Mouse (Mus musculus) midbrain, embryonic 14.5 days (tissue): ENCODE measurements at regions not wholly inside any gene's neighbourhood (a gene's known extent, or its start where the extent isn't known, plus 50 kb on each side); places are given as distances from the start of the nearest gene placed in this dataset.
"Not testable (repeated sequence)": the region's sequence is repeated elsewhere in the genome, so short reads cannot be mapped to it uniquely, and the experiment has no call there.

Experiments
- ATAC-seq: fragments of 200-750 bp; cut with Nextera tagmentation; 2 replicates; pipeline ENCODE4 v1.8.0; 2017; ENCODE audit warnings: moderate number of reproducible peaks, moderate library complexity; ENCODE audit not compliant: low FRiP score, low TSS enrichment
- DNase-seq: peaks from one replicate; pipeline ENCODE4 v3.0.0-alpha.2; 2015
- H3K27ac ChIP-seq: fragments of 300-500 bp; sonication (generic); replicated peaks from 2 replicates; pipeline ENCODE4 v1.5.1; 2014; ENCODE audit warnings: mild to moderate bottlenecking, low read depth, low read length, moderate library complexity
- H3K27me3 ChIP-seq: fragments of 300-500 bp; sonication (generic); 2 replicates; pipeline ENCODE4 v1.6.1; 2014; ENCODE audit warnings: low read length, control low read depth, mixed read lengths; ENCODE audit not compliant: control insufficient read depth, insufficient read depth
- H3K36me3 ChIP-seq: fragments of 300-500 bp; sonication (generic); 2 replicates; pipeline ENCODE4 v1.6.1; 2014; ENCODE audit warnings: low read length, control low read depth; ENCODE audit not compliant: control insufficient read depth, insufficient read depth
- H3K4me1 ChIP-seq: fragments of 300-500 bp; sonication (generic); 2 replicates; pipeline ENCODE4 v1.6.1; 2014; ENCODE audit warnings: mild to moderate bottlenecking, antibody characterized with exemption, low read length, control low read depth; ENCODE audit not compliant: control insufficient read depth, insufficient read depth
- H3K4me2 ChIP-seq: fragments of 300-500 bp; sonication (generic); 2 replicates; pipeline ENCODE4 v1.6.1; 2014; ENCODE audit warnings: mild to moderate bottlenecking, low read length, moderate library complexity
- H3K4me3 ChIP-seq: fragments of 300-500 bp; sonication (generic); replicated peaks from 2 replicates; pipeline ENCODE4 v1.5.1; 2014; ENCODE audit warnings: low read depth, low read length
- H3K9ac ChIP-seq: fragments of 300-500 bp; sonication (generic); replicated peaks from 2 replicates; pipeline ENCODE4 v1.6.1; 2014; ENCODE audit warnings: mild to moderate bottlenecking, low read length, moderate library complexity
- H3K9me3 ChIP-seq: fragments of 300-500 bp; sonication (generic); 2 replicates; pipeline ENCODE4 v1.6.1; 2016; ENCODE audit warnings: low read length, control low read depth, mixed read lengths; ENCODE audit not compliant: control insufficient read depth
- WGBS: fragments of 180-500 bp; shearing (Covaris S2); extraction: QIAGEN DNeasy Blood & Tissue Kit; methylation state at CpG from one replicate; pipeline ENCODE4 v1.1.7; 2014; 5-methylcytosine and 5-hydroxymethylcytosine counted together

GRCm38 (mm10) chr3:46771805-46772204 is 323.8 kb upstream of the Pabpc4l start:
- Histone ChIP-seq H3K27me3 (no peaks in the 10 kb centered on the region), H3K27ac (no peak overlapping the region), H3K4me1 (no peaks in the 10 kb centered on the region), H3K9me3 (no peaks in the 10 kb centered on the region), H3K36me3 (no peaks in the 10 kb centered on the region), H3K4me2 (no peak overlapping the region), H3K9ac (no peak overlapping the region), H3K4me3 (no peak overlapping the region)
- DNase-seq = no peak
- ATAC-seq = no peak

DNA sequence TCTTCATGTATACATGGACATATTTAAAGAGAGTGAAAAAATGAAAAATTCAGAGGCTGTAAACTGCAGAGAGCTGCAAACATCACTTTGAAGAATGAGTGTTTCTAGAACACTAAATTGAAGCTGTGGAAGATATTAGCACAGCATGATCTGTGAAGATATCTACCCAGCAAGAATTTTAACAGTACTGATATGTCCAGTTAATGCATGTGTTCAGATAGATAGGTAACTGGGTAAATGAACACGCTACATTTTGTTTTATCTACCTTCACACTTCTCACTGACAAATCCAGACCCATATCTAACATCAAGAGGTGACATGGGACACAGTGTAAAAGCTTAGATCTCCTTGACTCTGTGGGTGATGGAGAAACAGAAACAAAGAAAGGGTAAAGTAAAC is 316.9 kb upstream of the Pabpc4l start:
- Histone ChIP-seq H3K9me3 (no peaks in the 10 kb centered on the region), H3K4me2 (no peak overlapping the region), H3K4me1 (no peaks in the 10 kb centered on the region), H3K27ac (no peak overlapping the region), H3K4me3 (no peak overlapping the region), H3K36me3 (no peaks in the 10 kb centered on the region), H3K27me3 (no peaks in the 10 kb centered on the region), H3K9ac (no peak overlapping the region)
- WGBS = 83% methylated on average over 1 of the region's 1 CpGs
- DNase-seq (no peak), ATAC-seq (no peak)

GRCm38 (mm10) chr3:46758500-46758899 is 310.5 kb upstream of the Pabpc4l start:
- H3K4me2 ChIP-seq = no peak overlapping the region
- no peaks in the 10 kb centered on the region for H3K36me3 ChIP-seq
- DNase-seq = peak; percentile 4
- H3K9ac ChIP-seq = no peak overlapping the region
- no peak overlapping the region for H3K4me3 ChIP-seq
- WGBS = 73% methylated on average over 4 of the region's 4 CpGs
- no peak for ATAC-seq
- no peaks in the 10 kb centered on the region for H3K4me1 ChIP-seq
- H3K27ac ChIP-seq = no peak overlapping the region
- H3K9me3 ChIP-seq = no peaks in the 10 kb centered on the region
- no peaks in the 10 kb centered on the region for H3K27me3 ChIP-seq

GRCm38 (mm10) chr3:46727679-46728078 is 279.7 kb upstream of the Pabpc4l start:
- ATAC-seq (no peak), DNase-seq (no peak)
- H3K9me3 ChIP-seq = 0 out of 2 replicates have a peak, but pooled peaks cover 3% of the 10 kb centered on the region
- no peaks in the 10 kb centered on the region for H3K27me3 ChIP-seq
- no peak overlapping the region for H3K4me2 ChIP-seq
- H3K9ac ChIP-seq = no peak overlapping the region
- H3K27ac ChIP-seq = no peak overlapping the region
- no peak overlapping the region for H3K4me3 ChIP-seq
- no peaks in the 10 kb centered on the region for H3K4me1 ChIP-seq
- no peaks in the 10 kb centered on the region for H3K36me3 ChIP-seq
- WGBS = 92% methylated on average over 4 of the region's 4 CpGs

DNA sequence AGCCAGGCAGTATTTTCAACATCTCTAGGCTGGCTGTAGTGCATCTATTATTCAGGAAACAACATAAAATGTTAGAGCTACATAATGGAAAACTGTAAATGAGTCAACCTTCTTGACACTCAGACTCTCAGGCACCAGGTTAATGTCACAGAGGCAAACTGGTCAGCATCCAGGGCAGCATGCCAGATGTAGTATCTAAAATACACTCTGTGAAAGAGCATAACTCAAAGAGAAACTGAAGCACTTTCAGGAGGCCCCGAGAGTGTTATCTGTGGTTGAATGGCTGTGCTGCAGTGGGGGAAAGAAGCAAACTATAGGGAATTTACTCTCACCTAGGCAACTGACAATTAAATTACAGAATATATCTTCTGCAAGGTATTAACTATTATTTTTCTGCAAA is 253.6 kb upstream of the Pabpc4l start:
- WGBS = 66% methylated on average over 1 of the region's 1 CpGs
- Histone ChIP-seq H3K4me2 (no peak overlapping the region), H3K9ac (no peak overlapping the region), H3K36me3 (no peaks in the 10 kb centered on the region), H3K4me1 (no peaks in the 10 kb centered on the region), H3K27ac (no peak overlapping the region), H3K27me3 (no peaks in the 10 kb centered on the region), H3K9me3 (no peaks in the 10 kb centered on the region), H3K4me3 (no peak overlapping the region)
- DNase-seq = peak; percentile 15
- ATAC-seq = no peak

- not testable (repeated sequence) for H3K9ac ChIP-seq, H3K9me3 ChIP-seq, H3K4me1 ChIP-seq, ATAC-seq, H3K36me3 ChIP-seq, DNase-seq, H3K4me2 ChIP-seq, H3K27ac ChIP-seq, H3K4me3 ChIP-seq, H3K27me3 ChIP-seq
- WGBS = 90% methylated on average over 5 of the region's 7 CpGs
Observed at GRCm38 (mm10) chr3:46687680-46688420, 239.8 kb upstream of the Pabpc4l start.
